8 mouse cellular contexts compared by ENCODE assay signal in the genomic region with DNA sequence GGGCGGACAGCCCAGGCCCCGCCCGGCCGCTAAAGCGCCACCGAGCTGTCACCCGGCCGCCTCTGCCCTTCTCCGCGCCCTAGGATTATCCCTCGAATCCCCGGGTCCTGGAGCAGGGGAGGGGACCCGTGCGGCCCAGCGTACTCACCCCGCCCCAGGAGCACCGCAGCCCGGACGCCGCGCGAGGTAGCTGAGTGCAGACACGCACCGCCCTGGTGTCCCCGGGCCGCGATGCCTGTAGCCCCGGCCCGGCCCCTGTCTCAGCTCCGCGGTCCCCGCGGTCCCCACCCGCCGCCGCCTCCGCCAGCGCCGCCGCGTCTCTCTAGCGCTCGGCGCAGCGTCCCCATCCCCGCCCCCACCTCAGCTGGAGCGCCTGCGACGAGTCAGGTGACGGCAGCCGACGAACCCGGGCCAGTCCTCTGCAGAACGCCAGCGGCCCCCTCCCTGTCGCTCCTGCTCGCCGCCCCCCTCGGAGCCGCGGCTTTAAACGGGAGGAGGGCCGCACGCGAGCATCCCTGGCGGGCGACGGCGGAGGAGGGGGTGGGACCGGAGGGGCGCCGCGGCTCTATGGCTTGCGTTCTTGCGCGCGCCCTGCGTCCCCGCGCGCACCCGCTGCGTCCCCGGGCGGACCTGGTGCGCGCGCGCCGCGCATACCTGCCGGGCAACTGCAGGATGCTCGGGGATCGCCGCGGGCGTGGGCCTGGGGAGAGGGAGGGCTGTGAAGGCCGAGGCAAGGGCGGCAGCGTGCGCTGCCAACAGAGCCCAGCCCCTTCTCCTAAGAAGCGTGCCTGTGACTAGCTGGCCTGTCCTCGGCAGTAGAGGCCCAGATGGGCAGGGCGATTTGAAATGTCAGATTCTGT. TPM values are rescaled to one million over a fixed set of nuclear protein-coding genes. Genes with fewer than 3 reads are reported as not detected.
DNase-seq lines count a peak whose midpoint lies in the region; ATAC-seq and TF ChIP-seq lines count a peak whose summit lies in the region.

A gene (minus strand): TSS at position 542 of the 860 bp plus-strand sequence.

- no peak for TF ChIP-seq EP300 in ES-Bruce4 (IDR thresholded peaks at IDR 0.05; ENCODE audit: insufficient read depth, low read depth, low read length)
- no peak for TF ChIP-seq EP300 in liver, postnatal 0 days (IDR thresholded peaks at IDR 0.05; ENCODE audit: low read depth)

- H3K27me3 ChIP-seq in ES-Bruce4 (ENCODE audit: control insufficient read depth, insufficient read depth, low read length, poor library complexity, severe bottlenecking): peaks cover 8% of the 10 kb centered on the region
- peaks cover 24% of the 10 kb centered on the region for H3K27me3 ChIP-seq in heart, embryonic 16.5 days (ENCODE audit: control insufficient read depth, insufficient read depth, low read length)
- peaks cover 40% of the 10 kb centered on the region for H3K27me3 ChIP-seq in liver, postnatal 0 days (ENCODE audit: insufficient read depth, low read length)
- H3K27me3 ChIP-seq in small intestine, adult 2 months (ENCODE audit: control insufficient read depth, insufficient read depth, low read length): peaks cover 17% of the 10 kb centered on the region

- no peaks in the 10 kb centered on the region for H3K4me1 ChIP-seq in ES-Bruce4 (ENCODE audit: control insufficient read depth, insufficient read depth, low read length)
- peaks cover 12% of the 10 kb centered on the region for H3K4me1 ChIP-seq in heart, embryonic 16.5 days (ENCODE audit: control insufficient read depth, insufficient read depth, low read length)
- H3K4me1 ChIP-seq in liver, postnatal 0 days (ENCODE audit: insufficient read depth): peaks cover 4% of the 10 kb centered on the region; the same call in 1 of the 2 replicates
- H3K4me1 ChIP-seq in small intestine, adult 2 months (ENCODE audit: control insufficient read depth, insufficient read depth, insufficient read length, low read length): peaks cover 7% of the 10 kb centered on the region

- H3K4me2 ChIP-seq in heart, embryonic 16.5 days (ENCODE audit: low read depth, low read length): peak within 1 kb of the TSS; percentile 82
- peak within 1 kb of the TSS; percentile 74 for H3K4me2 ChIP-seq in liver, postnatal 0 days (ENCODE audit: low read depth, low read length)

- ATAC-seq in heart, embryonic 16.5 days (replicated peaks; ENCODE audit: extremely low read depth, insufficient read depth, low FRiP score): peak; percentile 91
- ATAC-seq in liver, postnatal 0 days: no peak

- H3K9ac ChIP-seq in ES-Bruce4 (ENCODE audit: low read depth, poor library complexity, severe bottlenecking): peak within 1 kb of the TSS; percentile 61
- peak within 1 kb of the TSS; percentile 88 for H3K9ac ChIP-seq in heart, embryonic 16.5 days (ENCODE audit: low read length)
- no peak within 1 kb of the TSS for H3K9ac ChIP-seq in liver, postnatal 0 days (replicated peaks)

- H3K4me3 ChIP-seq in ES-Bruce4 (ENCODE audit: low read depth, low read length): peak within 1 kb of the TSS; percentile 69
- peak within 1 kb of the TSS; percentile 82 for H3K4me3 ChIP-seq in heart, embryonic 16.5 days (ENCODE audit: low read length)
- H3K4me3 ChIP-seq in liver, postnatal 0 days (ENCODE audit: low read depth, low read length): peak within 1 kb of the TSS; percentile 47
- peak within 1 kb of the TSS; percentile 53 for H3K4me3 ChIP-seq in small intestine, adult 2 months (ENCODE audit: low read depth, low read length)

- no peak for TF ChIP-seq CTCF in ES-Bruce4 (IDR thresholded peaks at IDR 0.05; ENCODE audit: low read depth, low read length)
- TF ChIP-seq CTCF in liver, postnatal 0 days (IDR thresholded peaks at IDR 0.05; ENCODE audit: low read depth): no peak
- no peak for TF ChIP-seq CTCF in small intestine, adult 2 months (IDR thresholded peaks at IDR 0.05; ENCODE audit: extremely low read depth, insufficient read length, insufficient replicate concordance, low read depth, low read length)

- TF ChIP-seq POLR2A in ES-Bruce4 (IDR thresholded peaks at IDR 0.05; ENCODE audit: insufficient read depth, low read length): no peak
- TF ChIP-seq POLR2A in small intestine, adult 2 months (IDR thresholded peaks at IDR 0.05; ENCODE audit: low read depth, low read length): no peak

- DNase-seq in adrenal gland, adult 8-10 months: peak; percentile 35
- peak; percentile 69 for DNase-seq in embryo, embryonic 9.5 days (ENCODE audit: extremely low spot score)
- DNase-seq in layer of hippocampus, adult 8-10 months (ENCODE audit: low spot score in 2 of 2): peak; percentile 80 to 82
- DNase-seq in liver, postnatal 0 days: peak; percentile 19
- no peak for DNase-seq in spleen, postnatal 36 days (ENCODE audit: low spot score in 2 of 2)

- no peak within 1 kb of the TSS for H3K27ac ChIP-seq in ES-Bruce4 (ENCODE audit: insufficient read depth, low read length)
- H3K27ac ChIP-seq in heart, embryonic 16.5 days (ENCODE audit: low read length): peak within 1 kb of the TSS; percentile 96
- H3K27ac ChIP-seq in liver, postnatal 0 days (ENCODE audit: low read depth): no peak within 1 kb of the TSS
- H3K27ac ChIP-seq in small intestine, adult 2 months (ENCODE audit: insufficient read depth, low read depth, low read length): no peak within 1 kb of the TSS

- no peaks in the 10 kb centered on the region for H3K9me3 ChIP-seq in ES-Bruce4 (replicated peaks; ENCODE audit: control insufficient read depth, insufficient read depth, low read length, poor library complexity, severe bottlenecking)
- peaks cover 3% of the 10 kb centered on the region; the same call in 1 of the 2 replicates for H3K9me3 ChIP-seq in heart, embryonic 16.5 days (replicated peaks; ENCODE audit: control insufficient read depth, low read length)
- no peaks in the 10 kb centered on the region for H3K9me3 ChIP-seq in liver, postnatal 0 days (ENCODE audit: low read length)

- WGBS in heart, embryonic 16.5 days: under 1% methylated on average over 89 of the region's 104 CpGs
- WGBS in liver, postnatal 0 days (ENCODE audit: insufficient replicate concordance): 1% methylated on average over 65 of the region's 104 CpGs
- 1% methylated on average over 103 of the region's 104 CpGs for WGBS in small intestine, adult 2 months

- no peaks in the 10 kb centered on the region for H3K36me3 ChIP-seq in ES-Bruce4 (ENCODE audit: control insufficient read depth, insufficient read depth, low read length, poor library complexity, severe bottlenecking)
- no peaks in the 10 kb centered on the region for H3K36me3 ChIP-seq in heart, embryonic 16.5 days (ENCODE audit: control insufficient read depth, insufficient read depth)
- no peaks in the 10 kb centered on the region for H3K36me3 ChIP-seq in liver, postnatal 0 days (replicated peaks; ENCODE audit: insufficient read depth, low read length)
- no peaks in the 10 kb centered on the region for H3K36me3 ChIP-seq in small intestine, adult 2 months (ENCODE audit: control insufficient read depth, insufficient read depth, low read length)

RNA-seq across cellular contexts. Expression of the gene that starts here (rescaled TPM):
- polyA plus RNA-seq in ES-Bruce4 (2011; ENCODE audit: insufficient read depth, insufficient read length, low read depth, missing spikeins): 2.9 and 4.5 TPM in 2 replicates
- 10 to 100 TPM; 34.0 to 69.5 (median 52.3) TPM for total RNA-seq in adrenal gland, adult 8-10 months (2022)
- 89.1 and 93.3 TPM in 2 replicates for polyA plus RNA-seq in heart, embryonic 16.5 days (2015; fragmentation: Nextera tagmentation; extraction: Ambion mirVana)
- total RNA-seq in layer of hippocampus, adult 8-10 months (2022): 100 to 1,000 TPM; 356 to 410 (median 379) TPM
- polyA plus RNA-seq in liver, postnatal 0 days (2015; fragmentation: Nextera tagmentation; extraction: Ambion mirVana): not detected in 2 replicates
- 0.33 and 0.55 TPM in 2 replicates for polyA plus RNA-seq in small intestine, adult 2 months (2012; rRNA removed)

Comparison
In these comparisons a context has a peak if more than half of its experiments do, and no peak if none do; other contexts are left out.
1. RNA of the gene that starts here (total RNA-seq): 356 to 410 TPM in layer of hippocampus, adult 8-10 months; 34.0 to 69.5 TPM in adrenal gland, adult 8-10 months; every median in the first group is over 4 times any median in the second.
2. RNA of the gene that starts here (polyA plus RNA-seq): 89.1 to 93.3 TPM in heart, embryonic 16.5 days; 2.9 to 4.5 TPM in ES-Bruce4, 0.33 to 0.55 TPM in small intestine, adult 2 months and not detected in liver, postnatal 0 days; every median in the first group is over 10 times any median in the second.
3. Peak in DNase-seq, H3K4me3 ChIP-seq and H3K4me2 ChIP-seq in liver, postnatal 0 days; RNA of the gene not detected or under 1 TPM.
4. DNase-seq: peak in adrenal gland, adult 8-10 months (single experiment), embryo, embryonic 9.5 days (single experiment) and layer of hippocampus, adult 8-10 months (2 of 2); none in spleen, postnatal 36 days (0 of 2).
5. Peak in every context shown above with its lines, with median percentiles within 50 percentile points of each other: H3K4me3 ChIP-seq.